Mouse (Mus musculus) heart, adult 10 weeks (tissue): ENCODE measurements around the gene Nox3. TPM values are rescaled to one million over a fixed set of nuclear protein-coding genes. Genes with fewer than 3 reads are reported as not detected.

ENCODE experiments used
- polyA plus RNA-seq: library from polyadenylated mRNA; stranded (reverse); fragments of 350-450 nt; fragmentation: Illumina TruSeq; extraction: RNeasy Lipid Tissue Mini Kit (QIAGEN cat#74804); gene quantifications from one replicate; pipeline ENCODE4 v1.2.3, GENCODE M21; 2014; ENCODE audit warnings: low read depth, low replicate concordance

Gene Nox3
- not detected for polyA plus RNA-seq

GRCm38 (mm10) chr17:3696161-3696560 is at the start of gene Nox3:
Gene Nox3 (minus strand): TSS chr17:3696261.

Other genes with a start within 250 kb of the Nox3 start
- not detected for gene Cldn20, start 163.7 kb downstream of the Nox3 start, polyA plus RNA-seq
- 15.7 TPM for gene Tfb1m, start 138.5 kb downstream of the Nox3 start, polyA plus RNA-seq